Mouse (Mus musculus) left cerebral cortex, postnatal 36 days (tissue): Measurements from ENCODE around the gene Mrpl40. TPM values are rescaled to one million over a fixed set of nuclear protein-coding genes. Genes with fewer than 3 reads are reported as not detected.
A peak's percentile ranks its signal among the peaks of the same experiment; 100 is the strongest.
"Not testable (repeated sequence)": the region's sequence is repeated elsewhere in the genome, so short reads cannot be mapped to it uniquely, and the experiment has no call there.

Source experiments
- DNase-seq, 2 experiments: peaks; one replicate each; pipeline ENCODE4 v3.0.0; 2021 to 2022; ENCODE audit warnings: low spot score in 2 of 2, mixed read lengths in 1 of 2
- intact Hi-C: fragments of 180-260 bp; cut with DNase I; formaldehyde crosslinking; loops from one replicate; pipeline ENCODE4 v1.15.1; 2025
- total RNA-seq, 2 experiments: library from RNA; stranded (reverse); gene quantifications; 2 replicates each; pipeline ENCODE4 v1.2.3; 2021

Gene Mrpl40
- 10 to 100 TPM; 38.4 to 38.8 TPM for total RNA-seq

GRCm38 (mm10) chr16:18876442-18877308, at the start of gene Mrpl40, which contains the start of gene Hira:
Gene Mrpl40, minus strand, starts transcription at chr16:18876862.
Gene Hira, plus strand, starts transcription at chr16:18877037.
- peak; percentile 92 to 94 for DNase-seq
- intact Hi-C loops: loop anchor here (2.0 kb wide), 1 partner anchor 64 kb away; no protein-coding TSS in a partner anchor

GRCm38 (mm10) chr16:18921771-18922170, 45.1 kb upstream of the Mrpl40 start:
- DNase-seq: no peak
- intact Hi-C loops: no loop called here

GRCm38 (mm10) chr16:18916064-18916463, 39.4 kb upstream of the Mrpl40 start:
- intact Hi-C loops: no loop called here
- no peak for DNase-seq

GRCm38 (mm10) chr16:18905648-18906047, 29.0 kb upstream of the Mrpl40 start:
- DNase-seq: no peak
- intact Hi-C loops: no loop called here

GRCm38 (mm10) chr16:18896429-18896828, 19.8 kb upstream of the Mrpl40 start:
- intact Hi-C loops: no loop called here
- DNase-seq: no peak

GRCm38 (mm10) chr16:18895249-18895648, 18.6 kb upstream of the Mrpl40 start:
- intact Hi-C loops: no loop called here
- no peak for DNase-seq

GRCm38 (mm10) chr16:18893840-18894372, 17.2 kb upstream of the Mrpl40 start:
- intact Hi-C loops: no loop called here
- no peak for DNase-seq

- intact Hi-C loops: no loop called here
- no peak for DNase-seq
Observed at GRCm38 (mm10) chr16:18884044-18884443, 7.4 kb upstream of the Mrpl40 start.

GRCm38 (mm10) chr16:18878091-18878720, 1.5 kb upstream of the Mrpl40 start:
- intact Hi-C loops: no loop called here
- DNase-seq: no peak

GRCm38 (mm10) chr16:18877386-18878090, 876 bp upstream of the Mrpl40 start:
- DNase-seq: peak in 1 of 2 experiments; percentile 61
- intact Hi-C loops: loop anchor here (2.0 kb wide), 1 partner anchor 65 kb away; no protein-coding TSS in a partner anchor

- DNase-seq: no peak
- intact Hi-C loops: loop anchor here (2.0 kb wide), 1 partner anchor 63 kb away; no protein-coding TSS in a partner anchor
Observed at GRCm38 (mm10) chr16:18876091-18876441, 596 bp downstream of the Mrpl40 start.

GRCm38 (mm10) chr16:18870495-18870894, 6.2 kb downstream of the Mrpl40 start:
- intact Hi-C loops, DNase-seq: not testable (repeated sequence)

GRCm38 (mm10) chr16:18860186-18860585, 16.5 kb downstream of the Mrpl40 start:
- intact Hi-C loops: no loop called here
- DNase-seq: no peak

GRCm38 (mm10) chr16:18858551-18858950, 18.1 kb downstream of the Mrpl40 start:
- intact Hi-C loops: no loop called here
- no peak for DNase-seq

GRCm38 (mm10) chr16:18849521-18850190, 27.0 kb downstream of the Mrpl40 start:
- intact Hi-C loops, DNase-seq: not testable (repeated sequence)

GRCm38 (mm10) chr16:18846301-18846820, 30.3 kb downstream of the Mrpl40 start:
- intact Hi-C loops: no loop called here
- no peak for DNase-seq

GRCm38 (mm10) chr16:18838346-18838745, 38.3 kb downstream of the Mrpl40 start:
- DNase-seq: no peak
- intact Hi-C loops: no loop called here

- intact Hi-C loops: no loop called here
- DNase-seq: peak; percentile 92 to 95
Observed at GRCm38 (mm10) chr16:18836468-18837208, 40.0 kb downstream of the Mrpl40 start, which contains the start of the genes 2510002D24Rik and Gm28539. Gene 2510002D24Rik, plus strand, starts transcription at chr16:18836578. Gene Gm28539, plus strand, starts transcription at chr16:18836584.
